Mouse (Mus musculus) WW6 (cell line): ENCODE data around the gene Bri3bp.
A peak's percentile ranks its signal among the peaks of the same experiment; 100 is the strongest.
"Not testable (repeated sequence)": the region's sequence is repeated elsewhere in the genome, so short reads cannot be mapped to it uniquely, and the experiment has no call there.

Experiments
- DNase-seq: peaks from one replicate; pipeline ENCODE4 v3.0.0-alpha.2; 2013; ENCODE audit warnings: low read depth, low spot score

The Bri3bp gene

GRCm38 (mm10) chr5:125409348-125410090, 31.8 kb upstream of the Bri3bp start:
- no peak for DNase-seq

GRCm38 (mm10) chr5:125411972-125412530, 29.3 kb upstream of the Bri3bp start:
- no peak for DNase-seq

GRCm38 (mm10) chr5:125412536-125412935, 28.8 kb upstream of the Bri3bp start:
- DNase-seq: not testable (repeated sequence)

DNA sequence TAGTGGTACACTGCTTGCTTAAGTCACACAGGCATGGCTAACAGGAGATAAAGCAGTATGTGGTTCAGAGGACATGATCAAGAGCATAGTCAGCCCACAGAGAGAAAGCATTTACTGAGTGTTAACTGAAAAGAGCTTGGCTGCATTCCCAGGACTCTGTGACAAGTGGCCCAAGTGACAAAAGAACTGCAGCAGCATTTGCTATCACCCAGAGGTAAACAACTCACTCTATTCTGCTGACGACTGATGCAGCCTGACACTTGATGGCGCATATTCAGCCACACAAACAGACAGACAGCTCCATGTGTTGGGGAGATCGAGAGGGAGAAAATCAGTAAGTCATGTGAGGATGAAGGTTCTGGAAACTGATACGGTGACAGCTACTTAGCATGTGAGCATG, 27.6 kb upstream of the Bri3bp start:
- no peak for DNase-seq

DNA sequence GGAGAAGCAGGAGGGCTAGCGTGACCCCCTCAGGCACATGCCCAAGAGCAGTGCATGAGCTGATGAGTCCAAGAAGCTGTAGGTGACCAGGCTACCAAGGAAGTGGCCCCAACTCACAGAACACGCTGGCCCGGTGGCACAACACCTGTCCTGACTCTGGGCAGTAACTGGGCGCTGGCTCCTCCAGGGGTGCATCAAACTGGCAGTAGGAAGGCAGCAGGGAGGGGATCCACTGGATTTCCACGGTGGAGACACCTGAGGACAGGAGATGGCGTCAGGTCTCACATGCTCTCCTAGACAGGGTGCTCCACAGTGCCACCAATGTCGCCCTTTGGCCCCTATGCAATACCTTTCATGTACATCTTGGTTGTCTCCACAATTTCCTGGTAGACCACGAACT, 25.2 kb upstream of the Bri3bp start:
- DNase-seq: no peak

DNA sequence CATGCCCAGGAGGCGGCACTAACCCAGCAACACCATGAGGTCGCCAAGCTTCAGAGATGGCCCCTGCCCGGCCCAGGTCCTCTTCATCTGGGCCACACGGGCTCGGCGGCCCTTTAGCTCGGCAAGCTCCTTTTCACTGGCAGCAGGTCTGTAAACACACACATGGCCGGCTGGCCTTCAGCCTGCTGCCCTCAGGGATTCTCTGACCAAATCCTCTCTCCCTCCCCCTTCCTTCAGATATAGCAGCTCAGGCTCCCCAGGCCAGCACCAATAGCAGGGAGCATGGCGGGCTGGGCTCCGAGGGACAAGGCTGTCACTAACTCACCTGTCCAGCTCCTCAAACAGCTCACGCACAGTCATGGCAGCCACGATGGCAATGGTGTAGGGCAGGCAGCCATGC, 22.7 kb upstream of the Bri3bp start:
- DNase-seq: no peak

DNA sequence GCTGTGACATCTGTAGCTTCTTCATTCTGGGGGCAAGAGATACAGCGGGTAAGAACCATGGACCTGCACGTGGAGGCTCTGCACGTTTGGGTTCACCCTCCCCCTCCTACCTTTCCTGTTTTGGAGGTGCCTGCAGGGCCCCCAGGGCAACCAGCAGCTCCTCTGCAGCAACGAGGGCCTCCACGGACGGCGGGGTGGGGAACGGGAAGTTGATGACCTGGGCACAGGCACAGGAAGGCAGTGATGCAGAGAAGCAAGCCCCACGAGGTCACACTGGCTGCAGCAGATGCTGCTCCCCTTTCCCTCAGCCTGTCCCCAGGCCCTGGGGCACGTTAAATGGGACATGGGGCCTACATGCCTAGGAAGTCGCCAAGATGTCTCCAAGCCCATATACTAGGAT, 22.2 kb upstream of the Bri3bp start:
- DNase-seq: no peak

GRCm38 (mm10) chr5:125425698-125426276, 15.6 kb upstream of the Bri3bp start:
- no peak for DNase-seq

DNA sequence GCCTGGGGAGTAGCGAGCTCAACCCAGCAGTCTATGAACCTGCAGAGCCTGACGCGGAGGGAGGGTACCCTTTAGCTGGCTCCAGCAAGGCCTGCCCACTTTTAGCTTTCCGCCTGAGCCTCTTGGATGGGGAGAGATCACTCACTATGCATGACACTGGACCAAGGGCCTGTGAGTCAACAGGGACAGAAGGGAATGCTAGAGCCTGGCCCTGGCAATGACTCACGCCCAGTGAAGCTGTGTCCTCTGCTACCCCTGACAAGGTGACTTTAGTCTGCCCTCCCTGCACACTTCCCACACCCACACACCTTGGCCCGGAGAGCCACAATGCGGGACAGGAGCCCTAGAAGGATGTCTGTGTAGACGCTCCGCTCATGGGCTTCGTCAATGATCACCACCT, 15.0 kb upstream of the Bri3bp start:
- no peak for DNase-seq

DNA sequence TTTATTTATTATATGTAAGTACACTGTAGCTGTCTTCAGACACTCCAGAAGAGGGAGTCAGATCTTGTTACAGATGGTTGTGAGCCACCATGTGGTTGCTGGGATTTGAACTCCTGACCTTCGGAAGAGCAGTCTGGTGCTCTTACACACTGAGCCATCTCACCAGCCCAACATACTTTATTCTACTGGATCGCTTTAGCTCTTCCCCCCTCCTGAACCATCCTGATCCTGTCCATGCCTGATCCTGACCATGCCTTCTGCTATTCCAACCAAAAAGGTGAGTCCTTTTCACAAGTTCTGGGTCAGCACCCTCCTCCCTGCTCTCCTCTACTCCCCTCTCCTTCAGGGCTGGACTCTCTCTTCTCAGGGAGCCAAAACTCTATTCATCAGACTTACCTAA, 9.0 kb upstream of the Bri3bp start:
- DNase-seq: not testable (repeated sequence)

GRCm38 (mm10) chr5:125433793-125434337, 7.5 kb upstream of the Bri3bp start, which contains the start of gene Dhx37:
Dhx37 (minus strand) TSS chr5:125434121.
- peak; percentile 89 for DNase-seq

DNA sequence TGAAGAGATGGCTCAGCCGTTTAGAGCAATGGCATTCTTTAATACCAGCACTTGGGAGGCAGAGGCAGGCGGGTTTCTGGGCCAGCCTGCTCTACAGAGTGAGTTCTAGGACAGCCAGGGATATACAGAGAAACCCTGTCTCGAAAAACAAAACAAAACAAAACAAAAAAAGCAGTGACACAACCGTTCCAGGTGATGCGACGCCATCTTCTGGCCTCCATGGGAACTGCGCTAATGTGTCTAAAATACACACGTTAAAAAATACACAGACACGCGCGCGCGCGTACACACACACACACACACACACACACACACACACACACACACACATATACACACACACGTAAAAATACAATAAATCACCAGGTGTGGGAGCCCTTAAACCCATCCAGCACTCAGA, 7.0 kb upstream of the Bri3bp start:
- peak; percentile 47 for DNase-seq

GRCm38 (mm10) chr5:125440583-125441233, 660 bp upstream of the Bri3bp start:
- DNase-seq: no peak

DNA sequence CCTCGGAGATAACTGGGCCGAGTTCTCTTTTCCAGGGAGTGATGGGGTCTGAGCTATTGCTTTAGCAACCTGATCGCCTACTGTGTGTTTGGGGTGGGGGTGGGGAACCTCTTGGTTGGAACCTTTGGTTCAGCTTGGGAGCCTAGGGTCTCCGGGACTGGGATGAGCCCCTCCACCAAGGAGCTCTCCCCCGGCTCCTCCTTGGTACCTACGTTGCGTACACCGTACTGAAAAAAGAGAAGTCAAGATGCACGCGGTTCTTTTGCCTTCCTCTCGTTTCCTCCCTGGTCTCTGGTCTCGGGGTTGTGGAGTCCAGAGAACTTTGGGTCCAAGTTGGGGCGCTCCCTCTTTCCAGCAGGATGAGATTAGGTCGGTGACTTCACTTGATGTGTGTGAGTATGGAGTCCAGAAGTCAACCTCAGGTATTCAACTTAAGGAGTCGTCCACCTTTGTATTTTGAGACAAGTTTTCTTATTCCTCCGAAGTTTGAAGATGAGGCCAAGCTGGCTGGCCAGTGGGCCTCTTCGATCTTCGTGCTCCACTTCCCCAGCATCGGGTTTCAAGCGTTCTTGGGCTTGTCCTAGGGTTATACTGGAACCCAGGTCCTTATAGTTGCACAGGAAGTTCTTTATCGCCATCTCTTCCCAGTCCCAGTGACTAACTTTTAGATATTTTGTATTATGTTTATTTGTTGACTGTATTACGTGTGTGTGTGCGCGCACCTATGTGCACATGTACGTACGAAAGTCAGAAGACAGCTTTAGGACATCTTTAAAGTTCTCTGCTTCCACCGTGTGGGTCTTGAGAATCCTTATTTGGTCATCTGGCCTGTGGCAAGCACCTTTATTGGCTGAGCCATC, 998 bp downstream of the Bri3bp start:
- DNase-seq: no peak

DNA sequence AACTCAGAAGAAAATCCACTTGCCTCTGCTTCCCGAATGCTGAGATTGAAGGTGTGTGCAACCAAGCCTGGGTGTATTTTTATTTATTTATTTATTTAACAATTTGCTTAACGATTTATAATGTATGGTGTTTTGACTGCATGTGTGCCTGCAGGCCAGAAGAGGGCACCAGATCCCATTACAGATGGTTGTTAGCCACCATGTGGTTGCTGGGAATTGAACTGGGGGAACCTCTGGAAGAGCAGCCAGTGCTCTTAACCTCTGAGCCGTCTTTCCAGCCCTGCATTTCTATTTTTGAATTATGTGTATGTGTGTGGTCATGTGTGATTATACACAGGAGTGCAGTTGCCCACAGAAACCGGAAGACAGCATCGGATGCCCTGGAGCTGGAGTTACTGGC, 2.0 kb downstream of the Bri3bp start:
- DNase-seq: no peak

DNA sequence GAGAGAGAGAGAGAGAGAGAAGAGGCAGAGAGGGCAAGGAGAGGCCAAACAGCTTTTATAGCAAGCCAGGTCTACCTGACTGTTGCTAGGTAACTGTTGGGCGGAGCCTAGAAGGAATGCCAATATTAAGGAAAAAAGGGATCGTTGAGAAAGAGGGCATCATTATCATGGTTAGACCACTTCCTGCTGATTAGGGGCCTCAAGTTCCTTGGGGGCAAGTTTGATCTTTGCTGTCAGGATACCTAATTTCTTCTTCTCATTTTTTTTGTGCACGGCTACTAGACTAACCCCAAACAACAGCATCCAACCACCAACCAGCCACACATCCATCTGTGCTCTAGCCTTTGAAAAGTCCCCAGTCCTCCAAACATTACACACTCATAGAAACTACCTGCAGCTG, 2.5 kb downstream of the Bri3bp start:
- DNase-seq: no peak

DNA sequence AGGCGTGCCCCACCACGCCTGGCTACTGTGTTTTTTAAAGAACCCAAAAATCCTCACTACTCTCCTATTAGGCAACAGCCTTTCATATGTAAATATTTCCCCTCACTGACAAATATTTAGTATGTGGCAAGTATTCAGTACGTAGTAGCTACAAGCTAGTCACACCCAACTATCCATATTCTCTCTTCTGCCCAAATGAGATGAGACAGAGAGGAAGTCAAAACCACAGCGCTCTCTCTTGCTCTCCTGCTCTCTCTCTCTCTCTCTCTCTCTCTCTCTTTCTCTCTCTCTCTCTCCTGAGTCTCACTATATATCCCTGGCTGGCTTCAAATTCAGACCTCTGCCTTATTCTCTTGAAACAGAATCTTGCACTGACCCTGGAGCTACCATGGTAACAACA, 3.2 kb downstream of the Bri3bp start:
- no peak for DNase-seq

- DNase-seq: no peak
Observed at GRCm38 (mm10) chr5:125446344-125446743, 5.0 kb downstream of the Bri3bp start.

GRCm38 (mm10) chr5:125448026-125448425, 6.7 kb downstream of the Bri3bp start:
- no peak for DNase-seq

DNA sequence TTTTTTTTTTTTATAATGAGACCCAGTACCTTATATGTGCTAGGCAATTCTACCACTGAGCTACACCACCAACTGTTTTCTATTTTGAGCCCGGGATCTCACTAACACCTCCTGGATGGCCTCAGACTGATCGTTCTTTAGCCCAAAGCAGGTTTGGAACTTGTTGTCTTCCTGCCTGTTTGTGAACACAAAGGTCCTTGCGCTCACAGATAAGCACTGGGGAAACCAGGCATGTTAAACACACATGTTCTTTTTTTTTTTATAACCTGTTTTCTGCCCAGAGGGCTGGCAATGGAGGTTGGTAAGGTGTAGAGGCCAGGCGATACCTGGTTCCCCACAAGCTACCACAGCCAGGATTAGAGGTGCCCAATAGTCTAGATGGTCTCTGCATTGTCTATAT, 7.3 kb downstream of the Bri3bp start:
- DNase-seq: no peak

DNA sequence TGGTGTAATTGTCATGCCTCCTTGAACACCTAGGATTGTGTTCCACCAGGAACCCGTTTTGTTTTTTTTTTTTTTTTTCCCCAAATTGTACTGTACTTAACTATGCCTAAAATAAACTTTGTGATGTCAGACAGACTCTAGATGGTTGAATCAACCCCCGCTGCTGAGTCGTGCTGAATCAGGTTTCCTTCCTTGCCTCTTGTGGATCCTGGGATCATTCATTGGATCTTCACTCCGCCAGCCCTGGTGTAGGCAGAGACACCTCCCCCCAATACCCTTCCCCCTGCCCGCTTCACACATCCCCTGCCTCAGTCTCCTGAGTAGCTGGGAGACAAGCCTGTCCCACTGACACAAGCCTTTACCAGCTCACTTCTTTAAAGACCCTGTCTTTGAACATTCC, 7.9 kb downstream of the Bri3bp start:
- DNase-seq: no peak
